Mouse (Mus musculus): ENCODE results near the gene Nova2. TPM values are rescaled to one million over a fixed set of nuclear protein-coding genes. Genes with fewer than 3 reads are reported as not detected.

Nova2 gene
- total RNA-seq, 2 experiments from 2014 or later = 2.6 to 3.3 TPM

DNA sequence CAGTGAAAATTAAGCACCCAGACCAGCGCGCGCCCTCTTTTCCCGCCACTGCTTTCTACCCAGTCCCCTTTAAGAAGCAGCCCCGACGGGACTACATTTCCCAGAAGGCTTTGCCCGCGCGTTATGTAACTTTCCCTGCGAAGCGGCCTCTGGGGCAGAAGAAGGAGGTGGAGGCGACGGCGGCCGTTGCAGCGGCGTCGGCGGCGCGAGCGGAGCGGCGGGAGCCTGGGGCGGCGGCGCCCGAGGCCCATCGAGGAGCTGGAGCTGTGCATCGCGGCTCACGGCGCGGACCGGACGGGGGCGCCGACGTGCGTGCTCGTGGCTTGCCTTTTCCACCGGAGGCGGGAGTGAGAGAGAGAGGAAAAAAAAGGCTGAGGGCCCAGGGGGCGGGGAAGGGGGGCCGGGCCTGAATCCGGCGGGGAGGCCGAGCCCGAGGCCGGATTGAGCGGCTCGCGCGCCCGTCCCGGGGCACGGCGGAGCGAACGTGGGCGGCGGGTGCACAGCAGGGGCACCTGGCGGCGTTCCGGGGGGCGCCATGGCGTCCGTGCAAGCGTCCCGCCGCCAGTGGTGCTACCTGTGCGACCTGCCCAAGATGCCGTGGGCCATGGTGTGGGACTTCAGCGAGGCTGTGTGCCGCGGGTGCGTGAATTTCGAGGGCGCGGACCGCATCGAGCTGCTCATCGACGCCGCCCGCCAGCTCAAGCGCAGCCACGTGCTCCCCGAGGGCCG is 78.4 kb downstream of the Nova2 start, which contains the start of gene Irf2bp1:
Irf2bp1 (plus strand) TSS at position 143 of the 729 bp plus-strand sequence.
- peak; percentile 94 for DNase-seq
- intact Hi-C loops (cut with DNase I; ENCODE audit: low total_unique reads) = no loop called here

DNA sequence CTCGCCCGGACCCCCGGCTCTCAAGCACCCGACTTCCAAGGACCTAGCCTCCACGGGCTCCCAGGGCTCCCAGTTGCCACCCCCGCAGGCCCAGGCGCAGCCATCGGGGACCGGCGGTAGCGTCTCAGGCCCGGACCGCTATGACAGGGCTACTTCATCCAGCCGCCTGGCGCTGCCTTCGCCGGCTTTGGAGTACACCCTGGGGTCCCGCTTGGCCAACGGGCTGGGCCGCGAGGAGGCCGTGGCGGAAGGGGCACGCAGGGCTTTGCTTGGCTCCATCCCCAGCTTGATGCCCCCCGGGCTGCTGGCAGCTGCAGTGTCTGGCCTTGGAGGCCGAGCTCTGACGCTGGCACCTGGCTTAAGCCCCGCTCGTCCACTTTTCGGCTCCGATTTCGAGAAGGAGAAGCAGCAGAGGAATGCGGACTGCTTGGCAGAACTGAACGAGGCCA is 79.0 kb downstream of the Nova2 start:
- DNase-seq = peak; percentile 49
- intact Hi-C loops (cut with DNase I; ENCODE audit: low total_unique reads) = no loop called here

DNA sequence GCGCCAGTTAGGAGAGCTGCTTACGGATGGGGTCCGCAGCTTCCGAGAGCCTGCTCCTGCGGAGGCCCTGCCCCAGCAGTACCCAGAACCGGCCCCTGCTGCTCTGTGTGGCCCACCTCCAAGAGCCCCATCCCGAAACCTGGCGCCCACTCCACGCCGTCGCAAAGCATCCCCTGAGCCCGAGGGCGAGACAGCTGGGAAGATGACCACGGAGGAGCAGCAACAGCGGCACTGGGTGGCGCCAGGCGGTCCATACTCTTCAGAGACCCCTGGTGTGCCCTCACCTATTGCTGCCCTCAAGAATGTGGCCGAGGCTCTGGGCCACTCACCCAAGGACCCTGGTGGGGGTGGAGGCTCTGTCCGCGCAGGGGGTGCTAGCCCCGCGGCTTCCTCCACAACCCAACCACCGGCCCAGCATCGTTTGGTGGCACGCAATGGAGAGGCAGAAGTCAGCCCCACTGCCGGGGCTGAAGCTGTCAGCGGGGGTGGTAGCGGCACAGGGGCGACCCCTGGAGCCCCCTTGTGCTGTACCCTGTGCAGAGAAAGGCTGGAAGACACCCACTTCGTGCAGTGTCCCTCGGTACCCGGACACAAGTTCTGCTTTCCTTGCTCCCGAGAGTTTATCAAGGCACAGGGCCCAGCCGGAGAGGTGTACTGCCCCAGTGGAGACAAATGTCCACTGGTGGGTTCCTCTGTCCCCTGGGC is 79.9 kb downstream of the Nova2 start:
- no peak for DNase-seq
- intact Hi-C loops (cut with DNase I; ENCODE audit: low total_unique reads) = no loop called here

DNA sequence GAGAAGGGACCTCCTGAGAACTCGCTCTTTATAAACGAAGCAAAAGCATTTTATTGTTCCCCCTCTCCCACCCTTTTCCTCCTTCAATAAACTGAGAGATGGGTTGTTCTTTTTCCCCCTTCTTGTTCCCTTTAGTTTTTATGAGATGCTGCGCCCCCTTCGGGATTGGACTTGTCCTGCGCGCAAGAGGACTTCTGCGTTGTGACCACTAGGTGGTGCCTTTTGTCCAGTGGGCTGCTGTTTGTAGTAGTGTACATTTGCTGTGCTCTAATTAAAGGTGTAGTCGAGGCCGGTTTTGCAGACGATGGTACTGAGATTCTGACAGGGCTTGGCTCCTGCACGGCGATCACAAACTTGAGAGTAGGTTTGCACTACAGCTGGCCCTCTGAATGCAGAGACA is 80.8 kb downstream of the Nova2 start:
- intact Hi-C loops (cut with DNase I; ENCODE audit: low total_unique reads) = no loop called here
- peak; percentile 81 for DNase-seq

DNA sequence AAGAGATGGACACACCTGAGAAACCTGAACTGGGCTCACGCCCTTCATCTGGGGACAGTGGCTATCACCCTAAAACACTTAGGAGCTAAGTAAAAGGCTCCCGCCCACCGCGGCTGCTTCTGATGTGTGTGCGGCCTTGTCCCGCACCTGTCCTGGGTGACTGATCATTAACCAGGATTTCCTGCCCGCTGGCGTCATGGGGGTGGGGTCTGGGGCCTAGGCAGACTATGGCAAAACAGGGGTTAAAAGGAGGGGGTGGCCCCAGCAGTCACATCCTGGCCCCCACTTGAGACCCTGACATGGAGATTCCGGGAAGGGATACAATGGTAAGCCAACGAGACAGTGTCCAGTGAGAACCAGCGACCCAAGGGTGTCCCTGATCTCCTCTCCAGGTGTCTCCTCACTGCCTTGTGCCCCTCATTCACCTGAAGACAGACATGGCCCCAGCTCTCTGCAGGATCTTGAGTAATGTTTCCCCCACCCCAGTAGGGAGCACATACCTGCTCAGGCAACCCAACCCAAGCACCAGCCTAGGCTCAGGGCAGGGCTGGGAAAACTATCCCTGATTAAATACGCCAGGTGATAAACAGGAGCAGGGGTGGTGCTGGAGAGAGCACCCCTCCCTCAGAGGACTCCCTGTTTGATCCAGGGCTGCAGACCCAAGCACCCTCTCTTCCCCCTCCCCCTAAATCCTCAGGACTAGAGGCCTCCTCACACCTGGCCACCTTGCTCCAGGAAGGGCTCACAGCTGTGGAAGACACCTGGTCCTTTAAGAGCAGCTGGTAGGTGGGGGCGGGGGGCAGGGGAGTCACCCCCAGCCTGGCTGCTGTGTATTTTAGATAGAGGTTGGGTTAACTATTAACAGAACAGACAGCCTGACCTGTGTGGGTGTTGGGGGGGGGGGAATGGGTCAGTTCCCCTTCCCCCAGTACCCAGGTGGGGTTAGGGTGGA is 81.6 kb downstream of the Nova2 start:
- intact Hi-C loops (cut with DNase I; ENCODE audit: low total_unique reads) = no loop called here
- DNase-seq = no peak

DNA sequence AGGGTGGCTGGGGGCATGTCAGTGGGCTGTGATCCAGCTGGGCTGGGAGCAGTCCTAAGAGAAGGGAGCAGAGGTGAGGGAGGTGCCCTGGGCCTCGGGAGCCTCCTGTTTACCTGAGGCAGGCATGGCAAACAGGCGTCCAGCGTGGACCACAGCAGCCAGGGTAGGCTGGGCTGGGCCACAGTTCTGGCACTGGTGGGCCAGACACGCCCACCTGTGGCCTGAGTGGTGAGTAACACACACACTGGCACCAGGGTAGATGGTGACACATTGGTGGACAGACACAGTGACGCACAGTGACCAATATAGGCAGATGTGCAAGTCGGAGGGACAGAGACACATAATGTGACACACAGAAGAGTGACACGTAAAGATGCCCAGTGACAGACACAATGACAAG is 84.9 kb downstream of the Nova2 start:
- intact Hi-C loops (cut with DNase I; ENCODE audit: low total_unique reads) = no loop called here
- DNase-seq = no peak

DNA sequence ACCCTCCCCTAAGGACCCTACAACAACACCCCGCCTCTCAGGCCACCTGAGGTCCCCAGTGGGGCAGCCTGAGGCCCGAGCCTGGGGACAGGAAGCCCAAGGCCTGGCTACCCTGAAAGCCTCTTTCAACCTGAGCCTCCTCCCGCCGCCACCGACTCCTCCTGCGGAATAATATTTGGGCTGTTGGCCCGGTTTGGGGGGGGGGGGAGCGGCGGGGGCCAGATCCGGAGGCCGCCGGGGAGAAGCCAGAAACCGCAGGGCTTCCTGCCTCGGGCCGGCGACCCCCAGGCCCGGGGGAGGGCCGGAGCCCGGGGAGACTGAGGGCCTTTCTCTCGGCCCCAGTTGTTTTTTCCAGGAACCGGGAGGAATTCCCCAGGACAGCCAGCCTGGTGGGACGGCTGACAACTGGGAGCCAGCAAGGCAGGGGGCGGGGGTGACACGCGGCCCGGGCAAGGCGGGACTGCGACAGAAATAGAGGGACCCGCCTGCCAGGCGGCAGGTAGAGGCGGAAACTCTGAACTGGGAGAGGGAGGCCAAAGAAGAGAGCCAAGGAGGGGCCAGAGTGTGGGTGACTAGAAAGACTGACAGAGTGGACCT is 86.4 kb downstream of the Nova2 start:
- peak; percentile 50 for DNase-seq
- intact Hi-C loops (cut with DNase I; ENCODE audit: low total_unique reads) = no loop called here

DNA sequence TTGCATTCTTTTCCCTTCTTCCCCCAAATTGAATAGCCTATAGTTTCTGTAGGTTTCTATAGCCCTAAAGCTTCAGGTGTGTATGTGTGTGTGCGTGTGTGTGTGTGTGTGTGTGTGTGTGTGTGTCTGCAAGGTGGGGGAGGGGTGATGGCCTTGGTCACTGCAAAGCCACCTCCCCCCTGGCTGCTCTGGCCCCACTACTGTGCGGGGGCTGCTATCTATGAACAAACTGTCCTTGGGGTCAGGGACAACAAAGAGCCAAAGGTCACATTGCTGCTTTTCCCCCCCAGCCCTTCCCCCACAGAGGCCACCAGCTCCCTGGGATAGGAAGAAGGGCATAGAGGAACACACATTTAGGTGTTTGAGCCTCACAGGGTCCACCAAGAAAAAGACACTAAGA is 87.2 kb downstream of the Nova2 start:
- intact Hi-C loops (cut with DNase I; ENCODE audit: low total_unique reads) = no loop called here
- DNase-seq = no peak

DNA sequence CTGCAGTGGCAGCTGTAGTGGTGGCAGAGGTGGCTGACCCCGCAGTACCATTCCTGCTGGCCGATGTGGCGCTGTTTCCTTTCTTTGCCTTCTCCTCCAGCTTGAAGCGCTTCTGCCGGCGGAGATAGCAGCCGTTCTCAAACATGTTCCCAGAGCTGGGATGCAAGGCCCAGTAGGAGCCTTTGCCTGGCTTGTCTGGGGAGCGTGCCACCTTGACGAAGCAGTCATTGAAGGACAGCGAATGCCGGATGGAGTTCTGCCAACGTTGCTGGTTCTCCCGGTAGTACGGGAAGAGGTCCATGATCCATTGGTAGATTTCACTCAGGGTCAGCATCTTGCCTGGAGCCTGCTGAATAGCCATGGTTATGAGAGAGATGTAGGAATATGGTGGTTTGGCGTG is 88.8 kb downstream of the Nova2 start:
- DNase-seq = no peak
- intact Hi-C loops (cut with DNase I; ENCODE audit: low total_unique reads) = no loop called here

Other genes with a start within 250 kb of the Nova2 start
- gene Psg20, start 239.7 kb upstream of the Nova2 start, total RNA-seq (2021) = not detected
- gene Psg22, start 207.8 kb upstream of the Nova2 start, total RNA-seq (2021) = not detected
- gene Psg19, start 127.4 kb upstream of the Nova2 start, total RNA-seq (2021) = not detected
- not detected for gene Psg17, start 104.3 kb upstream of the Nova2 start, total RNA-seq (2021)
- 1 to 10 TPM; 2.6 to 3.2 TPM for gene Mill2, start 85.9 kb upstream of the Nova2 start, total RNA-seq (2021)
- gene Pglyrp1, start 54.6 kb upstream of the Nova2 start, total RNA-seq (2021) = 1 to 10 TPM; 1.4 to 1.5 TPM
- gene Ccdc61, start 15.5 kb upstream of the Nova2 start, total RNA-seq (2021) = 1 to 10 TPM; 5.1 TPM
- gene Nanos2, start 61.5 kb downstream of the Nova2 start, total RNA-seq (2021) = not detected
- gene Mypop, start 65.4 kb downstream of the Nova2 start, total RNA-seq (2021) = 1 to 10 TPM; 2.2 to 3.7 TPM
- 10 to 100 TPM; 14.9 to 18.6 TPM for gene Irf2bp1, start 78.2 kb downstream of the Nova2 start, total RNA-seq (2021)
- not detected for gene Foxa3, start 97.7 kb downstream of the Nova2 start, total RNA-seq (2021)
- 10 to 100 TPM; 38.2 to 41.1 TPM for gene Sympk, start 98.5 kb downstream of the Nova2 start, total RNA-seq (2021)
- not detected for gene Rsph6a, start 128.8 kb downstream of the Nova2 start, total RNA-seq (2021)
- gene Dmwd, start 150.3 kb downstream of the Nova2 start, total RNA-seq (2021) = 10 to 100 TPM; 22.1 to 25.5 TPM
- gene Dmpk, start 158.0 kb downstream of the Nova2 start, total RNA-seq (2021) = 100 to 1,000 TPM; 241 to 257 TPM
- gene Six5, start 168.7 kb downstream of the Nova2 start, total RNA-seq (2021) = 1 to 10 TPM; 3.1 to 3.8 TPM
- gene Gm4969, start 192.5 kb downstream of the Nova2 start, total RNA-seq (2021) = not detected
- 1 to 10 TPM; 3.2 TPM for gene Fbxo46, start 194.0 kb downstream of the Nova2 start, total RNA-seq (2021)
- 1 to 10 TPM; 3.1 to 4.2 TPM for gene Qpctl, start 223.4 kb downstream of the Nova2 start, total RNA-seq (2021)
- 10 to 100 TPM; 62.3 to 66.5 TPM for gene Snrpd2, start 223.8 kb downstream of the Nova2 start, total RNA-seq (2021)
- gene Gipr, start 240.2 kb downstream of the Nova2 start, total RNA-seq (2021) = under 1 TPM in 1 of 2 experiments, not detected in 1; 0.09 TPM